Mouse (Mus musculus) myocyte (in vitro differentiated cells): ENCODE data around the gene Zbtb20.

Experiments used
- CEBPB ChIP-seq: IDR thresholded peaks from 2 replicates; pipeline ENCODE4 v1.6.1; 2011; ENCODE audit warnings: mild to moderate bottlenecking, moderate library complexity; ENCODE audit not compliant: poor library complexity, insufficient read depth, severe bottlenecking
- E2F4 ChIP-seq: IDR thresholded peaks from one replicate; pipeline ENCODE4 v1.6.1; 2011; ENCODE audit warnings: mild to moderate bottlenecking, control low read depth, moderate library complexity; ENCODE audit not compliant: insufficient read depth
- MAX ChIP-seq: IDR thresholded peaks from one replicate; pipeline ENCODE4 v1.6.1; 2011; ENCODE audit warnings: low read depth, mild to moderate bottlenecking, control low read depth
- MYOD1 ChIP-seq, 3 experiments: IDR thresholded peaks; one replicate each; pipeline ENCODE4 v1.6.1; 2011; ENCODE audit warnings: control low read depth in 2 of 3, low read depth in 2 of 3, mild to moderate bottlenecking in 2 of 3, moderate library complexity in 1 of 3; ENCODE audit not compliant: insufficient read length in 2 of 3, control insufficient read depth in 1 of 3
- MYOG ChIP-seq, 3 experiments: IDR thresholded peaks; one replicate each; pipeline ENCODE4 v1.6.1; 2011; ENCODE audit warnings: control low read depth in 2 of 3, low read depth in 2 of 3, mild to moderate bottlenecking in 2 of 3; ENCODE audit not compliant: insufficient read length in 2 of 3, control insufficient read depth in 1 of 3, insufficient read depth in 1 of 3
- POLR2A ChIP-seq: IDR thresholded peaks from one replicate; pipeline ENCODE4 v1.6.1; 2011; ENCODE audit warnings: low read depth, mild to moderate bottlenecking, control low read depth, moderate library complexity; ENCODE audit not compliant: insufficient read length
- POLR2AphosphoS2 ChIP-seq: IDR thresholded peaks from one replicate; pipeline ENCODE4 v1.6.1; 2011; ENCODE audit warnings: low read depth, control low read depth; ENCODE audit not compliant: insufficient read length
- REST ChIP-seq: IDR thresholded peaks from one replicate; pipeline ENCODE4 v1.6.1; 2011; ENCODE audit warnings: mild to moderate bottlenecking, control low read depth, moderate library complexity; ENCODE audit not compliant: insufficient read depth, insufficient read length
- SRF ChIP-seq: IDR thresholded peaks from one replicate; pipeline ENCODE4 v1.6.1; 2011; ENCODE audit warnings: low read depth; ENCODE audit not compliant: control insufficient read depth, insufficient read length
- TCF12 ChIP-seq: IDR thresholded peaks from one replicate; pipeline ENCODE4 v1.6.1; 2011; ENCODE audit warnings: mild to moderate bottlenecking, control low read depth; ENCODE audit not compliant: poor library complexity, insufficient read depth, severe bottlenecking
- TCF3 ChIP-seq: IDR thresholded peaks from one replicate; pipeline ENCODE4 v1.6.1; 2011; ENCODE audit warnings: low read depth, control low read depth; ENCODE audit not compliant: insufficient read length
- USF1 ChIP-seq: IDR thresholded peaks from one replicate; pipeline ENCODE4 v1.6.1; 2011; ENCODE audit warnings: low read depth, mild to moderate bottlenecking, control low read depth, moderate library complexity

DNA sequence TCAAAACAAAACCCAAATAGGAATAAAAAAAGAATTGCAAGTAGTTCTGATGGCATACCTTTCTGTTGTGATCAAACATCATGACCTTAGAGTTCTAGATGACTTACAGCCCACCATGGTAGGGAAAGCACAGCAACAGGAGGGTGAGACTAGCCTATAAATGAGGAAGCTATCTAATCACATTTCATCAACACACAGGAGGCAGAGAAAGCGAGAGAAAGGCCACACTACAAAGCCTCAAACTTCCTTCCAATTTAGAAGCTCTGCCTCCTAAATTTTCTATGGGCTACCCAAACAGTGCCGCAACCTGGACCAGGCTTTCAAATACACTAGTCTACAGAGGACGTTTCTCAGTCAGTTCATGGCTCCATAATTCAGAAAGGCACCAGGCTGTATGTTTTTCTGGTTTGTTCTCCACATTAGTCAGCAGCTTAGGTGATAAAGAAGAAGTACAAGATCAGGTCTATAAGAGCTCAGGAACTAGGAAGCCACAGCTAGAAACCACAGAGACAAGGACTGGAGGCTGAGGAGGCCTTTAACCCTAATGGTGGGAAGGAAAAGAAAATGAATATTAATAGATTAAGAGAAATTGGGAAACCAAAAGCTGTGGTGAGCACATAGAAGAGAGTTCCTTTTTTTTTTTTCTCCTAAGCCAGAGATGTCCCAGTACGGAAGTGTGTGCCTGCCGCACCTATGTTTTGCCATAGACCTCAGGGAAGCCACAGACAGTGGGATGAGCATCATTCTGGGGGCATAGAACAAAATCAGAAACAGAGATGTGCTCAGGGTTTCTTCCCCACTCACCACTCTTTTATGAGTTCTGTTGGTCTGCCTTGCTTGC lies 572.7 kb downstream of the Zbtb20 start:
- TF ChIP-seq POLR2AphosphoS2 (no peak), TCF12 (no peak), POLR2A (no peak), USF1 (no peak), MYOG (IDR thresholded peaks at IDR 0.05; ENCODE audit: control insufficient read depth in 1 of 3, insufficient read depth in 1 of 3, insufficient read length in 2 of 3, low read depth in 2 of 3) (no peak), MYOD1 (IDR thresholded peaks at IDR 0.05; ENCODE audit: control insufficient read depth in 1 of 3, insufficient read length in 2 of 3, low read depth in 2 of 3) (no peak), TCF3 (no peak), CEBPB (no peak), MAX (no peak), E2F4 (no peak), SRF (no peak), REST (no peak)
